Mouse (Mus musculus): Measurements from ENCODE around the gene Itga7. TPM values are rescaled to one million over a fixed set of nuclear protein-coding genes. Genes with fewer than 3 reads are reported as not detected.

Gene Itga7
- polyA plus RNA-seq, 1 experiment from 2014 or later: 8.9 TPM

DNA sequence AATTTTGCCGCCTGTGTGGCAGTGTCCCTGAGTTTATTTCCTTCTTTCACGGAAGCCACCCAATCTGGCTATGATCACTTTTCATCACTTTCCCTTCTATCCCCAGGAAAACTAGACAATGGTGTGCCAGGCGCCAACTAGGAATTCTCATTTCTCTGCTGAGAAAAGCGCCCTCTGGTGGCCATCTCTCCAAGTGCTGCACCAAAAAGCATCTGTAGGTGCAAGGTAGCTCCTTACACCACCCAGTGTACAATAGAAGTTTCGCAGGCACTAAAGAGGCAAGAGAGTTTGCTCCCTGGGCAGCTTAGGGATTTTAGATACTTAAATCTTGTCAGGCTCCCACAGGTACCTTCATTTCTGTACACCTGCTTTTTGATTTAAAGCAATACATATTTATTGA, 20.4 kb upstream of the Itga7 start:
- ATAC-seq (ENCODE audit: low FRiP score, low read depth): 0 out of 2 replicates have a peak, but pooled peaks have one; percentile 15
- Histone ChIP-seq H3K4me3 (no peak overlapping the region), H3K4me2 (no peak overlapping the region), H3K36me3 (no peaks in the 10 kb centered on the region; the same call in 1 of the 2 replicates), H3K9ac (no peak overlapping the region), H3K9me3 (no peaks in the 10 kb centered on the region), H3K27ac (replicated peaks) (peak overlapping the region; percentile 41; the same call in 1 of the 2 replicates), H3K27me3 (no peaks in the 10 kb centered on the region), H3K4me1 (replicated peaks) (peaks cover 39% of the 10 kb centered on the region)
- WGBS: 7% methylated on average over 5 of the region's 5 CpGs

DNA sequence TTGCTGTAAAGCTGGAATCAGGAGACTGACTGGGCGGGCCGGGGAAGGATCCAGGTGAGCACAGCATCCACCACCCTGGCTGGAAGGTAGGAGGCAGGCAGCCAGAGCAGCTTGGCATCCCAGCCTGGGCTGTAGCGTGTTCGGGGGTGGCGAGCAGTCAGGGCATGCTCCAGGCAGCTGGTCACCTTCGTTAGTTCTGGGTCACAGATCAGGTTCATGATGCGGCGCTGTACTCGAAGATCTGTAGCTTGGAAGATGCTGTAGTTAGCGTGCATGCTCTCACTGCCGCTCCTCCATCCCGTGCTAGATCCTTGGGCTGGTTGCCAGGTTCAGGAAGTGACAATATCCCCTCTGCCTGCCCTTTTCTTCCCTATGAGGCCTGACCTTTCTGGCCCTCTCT, 19.9 kb upstream of the Itga7 start:
- ATAC-seq (ENCODE audit: low FRiP score, low read depth): no peak
- no peak overlapping the region for H3K4me3 ChIP-seq
- no peak overlapping the region for H3K9ac ChIP-seq
- H3K9me3 ChIP-seq: no peaks in the 10 kb centered on the region
- H3K4me2 ChIP-seq: no peak overlapping the region
- no peaks in the 10 kb centered on the region; the same call in 1 of the 2 replicates for H3K36me3 ChIP-seq
- 65% methylated on average over 12 of the region's 12 CpGs for WGBS
- H3K27me3 ChIP-seq: no peaks in the 10 kb centered on the region
- peaks cover 43% of the 10 kb centered on the region for H3K4me1 ChIP-seq (replicated peaks)
- H3K27ac ChIP-seq (replicated peaks): no peak overlapping the region

DNA sequence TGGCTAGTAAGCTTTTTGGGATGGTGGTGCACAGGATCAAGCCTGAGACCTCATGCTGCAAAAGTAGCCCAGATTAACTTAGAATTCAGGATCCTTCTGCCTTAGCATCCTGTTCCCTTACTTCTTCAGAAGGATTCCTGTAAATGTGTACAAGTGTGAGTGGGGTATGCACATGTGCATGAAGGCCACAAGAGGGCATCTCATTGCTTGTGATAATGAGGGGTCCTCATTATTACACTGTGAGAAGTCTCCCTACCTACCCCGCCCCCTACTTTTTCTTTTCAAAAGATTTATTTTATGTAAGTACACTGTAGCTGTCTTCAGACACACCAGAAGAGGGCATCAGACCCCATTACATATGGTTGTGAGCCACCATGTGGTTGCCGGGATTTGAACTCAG, 18.1 kb upstream of the Itga7 start:
- Histone ChIP-seq H3K27ac (replicated peaks) (no peak overlapping the region), H3K4me3 (no peak overlapping the region), H3K27me3 (no peaks in the 10 kb centered on the region), H3K9ac (no peak overlapping the region), H3K4me1 (replicated peaks) (peaks cover 51% of the 10 kb centered on the region), H3K9me3 (no peaks in the 10 kb centered on the region), H3K4me2 (no peak overlapping the region), H3K36me3 (no peaks in the 10 kb centered on the region; the same call in 1 of the 2 replicates)
- WGBS: 96% methylated on average over 2 of the region's 2 CpGs
- ATAC-seq (ENCODE audit: low FRiP score, low read depth): no peak

DNA sequence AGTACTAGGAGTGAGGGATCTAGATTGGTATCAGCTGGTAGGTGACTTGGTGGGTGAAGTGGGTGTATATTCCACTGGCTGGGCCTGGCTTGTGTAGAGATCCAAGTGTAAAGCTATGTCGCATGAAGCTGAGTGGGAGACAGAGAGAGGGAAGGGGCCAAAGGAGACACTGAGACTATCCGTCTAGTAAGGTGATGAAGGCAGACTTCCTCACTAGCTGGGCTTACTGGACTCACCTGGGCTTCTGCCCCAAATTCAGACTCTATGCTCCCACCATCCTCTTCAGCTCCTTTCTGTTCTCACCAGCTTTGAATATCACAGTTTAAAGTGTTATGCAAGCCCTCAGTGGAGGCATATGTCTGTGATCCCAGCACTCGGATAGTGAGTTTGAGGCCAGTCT, 17.0 kb upstream of the Itga7 start:
- no peaks in the 10 kb centered on the region for H3K27me3 ChIP-seq
- 94% methylated on average over 3 of the region's 3 CpGs for WGBS
- no peak overlapping the region for H3K4me2 ChIP-seq

DNA sequence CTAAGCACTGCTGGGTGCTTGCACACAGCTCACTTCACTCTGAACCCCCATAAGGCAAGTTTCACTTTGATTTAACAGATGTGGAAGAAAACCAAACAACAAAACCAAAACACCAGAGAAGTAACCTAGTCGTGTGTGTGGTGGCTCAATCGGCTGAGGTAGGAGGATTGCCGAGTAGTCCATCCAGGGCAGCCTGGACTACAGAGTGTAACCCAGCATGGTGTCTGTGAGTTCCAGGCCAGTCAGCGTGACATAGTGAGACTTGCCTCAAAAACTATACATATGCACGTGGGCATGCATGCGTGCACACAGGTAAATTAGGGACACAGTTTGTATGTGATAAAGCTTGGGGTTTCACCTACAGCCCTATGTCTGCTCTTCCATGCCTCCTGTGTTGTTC, 16.2 kb upstream of the Itga7 start:
- H3K4me1 ChIP-seq (replicated peaks): peaks cover 59% of the 10 kb centered on the region
- no peak overlapping the region for H3K9ac ChIP-seq
- no peak overlapping the region; the same call in 1 of the 2 replicates for H3K4me2 ChIP-seq
- H3K27me3 ChIP-seq: no peaks in the 10 kb centered on the region
- H3K27ac ChIP-seq (replicated peaks): no peak overlapping the region; the same call in 1 of the 2 replicates
- no peaks in the 10 kb centered on the region for H3K9me3 ChIP-seq
- ATAC-seq (ENCODE audit: low FRiP score, low read depth): no peak
- no peaks in the 10 kb centered on the region; the same call in 1 of the 2 replicates for H3K36me3 ChIP-seq
- no peak overlapping the region for H3K4me3 ChIP-seq
- 75% methylated on average over 6 of the region's 6 CpGs for WGBS

More for the DNA sequence above, 17.0 kb upstream of the Itga7 start:
- no peak overlapping the region for H3K4me3 ChIP-seq
- no peaks in the 10 kb centered on the region for H3K9me3 ChIP-seq
- peaks cover 52% of the 10 kb centered on the region for H3K4me1 ChIP-seq (replicated peaks)
- no peak for ATAC-seq (ENCODE audit: low FRiP score, low read depth)
- no peaks in the 10 kb centered on the region; the same call in 1 of the 2 replicates for H3K36me3 ChIP-seq
- H3K9ac ChIP-seq: no peak overlapping the region
- no peak overlapping the region for H3K27ac ChIP-seq (replicated peaks)

DNA sequence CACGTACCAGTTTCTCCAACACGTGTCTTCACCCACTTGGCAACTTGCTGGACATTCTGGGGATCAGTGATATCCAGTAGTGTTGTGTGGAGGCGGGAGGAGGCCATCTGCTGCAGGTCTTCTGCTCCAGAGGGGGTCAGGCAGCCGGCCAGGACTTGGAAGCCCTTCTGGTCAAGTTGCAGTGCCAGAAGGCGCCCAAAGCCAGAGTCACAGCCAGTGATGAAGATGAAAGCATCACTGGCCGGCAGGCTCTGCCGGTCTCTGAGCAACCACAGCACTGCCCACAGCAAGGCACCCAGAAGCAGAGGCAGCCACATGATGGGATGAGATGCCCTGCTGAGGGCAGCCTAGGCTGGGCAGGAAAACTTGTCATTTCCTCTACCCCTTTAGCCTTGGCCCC, 15.4 kb upstream of the Itga7 start:
- no peak overlapping the region for H3K9ac ChIP-seq
- no peaks in the 10 kb centered on the region; the same call in 1 of the 2 replicates for H3K36me3 ChIP-seq
- no peaks in the 10 kb centered on the region for H3K9me3 ChIP-seq
- 62% methylated on average over 7 of the region's 7 CpGs for WGBS
- peak overlapping the region; percentile 27 for H3K4me2 ChIP-seq
- no peak overlapping the region for H3K4me3 ChIP-seq
- no peaks in the 10 kb centered on the region for H3K27me3 ChIP-seq
- 0 out of 2 replicates have a peak, but pooled peaks have one; percentile 2 for ATAC-seq (ENCODE audit: low FRiP score, low read depth)
- H3K4me1 ChIP-seq (replicated peaks): peaks cover 59% of the 10 kb centered on the region
- H3K27ac ChIP-seq (replicated peaks): peak overlapping the region; percentile 78

DNA sequence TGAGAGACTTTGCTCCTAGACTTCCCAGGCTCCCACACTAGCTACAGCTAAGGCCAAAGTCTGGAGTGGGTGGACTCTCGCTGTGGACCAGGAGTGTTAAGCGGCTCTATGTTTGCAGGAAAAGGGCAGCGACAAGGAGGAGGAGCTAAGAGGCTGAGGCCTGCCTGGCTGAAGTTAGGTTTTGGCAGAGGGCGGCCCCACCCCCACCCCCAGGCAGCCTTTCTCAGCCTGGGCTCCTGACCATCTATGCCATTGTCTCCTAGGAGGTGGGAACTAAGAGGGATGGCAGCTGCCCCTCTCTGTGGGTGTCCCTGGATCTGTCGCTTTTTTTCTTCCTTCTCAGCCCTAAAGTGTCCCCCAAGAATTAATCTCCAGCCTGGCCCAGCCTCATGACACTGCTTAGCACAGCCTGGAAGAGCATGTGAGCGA, 14.4 kb upstream of the Itga7 start:
- Histone ChIP-seq H3K4me1 (replicated peaks) (peaks cover 59% of the 10 kb centered on the region), H3K9ac (no peak overlapping the region), H3K9me3 (no peaks in the 10 kb centered on the region), H3K4me3 (no peak overlapping the region), H3K36me3 (no peaks in the 10 kb centered on the region; the same call in 1 of the 2 replicates), H3K27ac (replicated peaks) (peak overlapping the region; percentile 78), H3K4me2 (peak overlapping the region; percentile 27), H3K27me3 (no peaks in the 10 kb centered on the region)
- WGBS: 11% methylated on average over 6 of the region's 6 CpGs
- ATAC-seq (ENCODE audit: low FRiP score, low read depth): peak; percentile 24

DNA sequence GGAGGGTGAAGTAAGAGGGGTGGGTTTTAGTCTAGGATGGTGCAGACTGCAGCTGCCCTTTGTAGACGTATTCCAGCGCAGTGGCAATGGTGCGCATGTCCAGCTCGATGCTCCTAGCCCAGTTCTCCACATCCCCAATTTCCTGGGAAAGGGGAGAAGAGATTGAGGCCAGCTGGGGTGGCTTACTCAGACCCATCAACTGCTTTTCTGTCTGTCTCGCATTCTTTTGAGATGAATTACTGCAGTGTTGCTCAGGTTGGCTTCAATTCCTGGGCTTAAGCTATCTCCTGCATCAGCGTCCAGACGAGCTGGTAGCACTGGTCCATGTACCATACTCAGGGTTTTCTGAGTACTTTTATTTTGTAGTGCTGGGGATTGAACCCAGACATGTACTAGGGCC, 13.7 kb upstream of the Itga7 start:
- Histone ChIP-seq H3K9ac (no peak overlapping the region), H3K4me2 (no peak overlapping the region), H3K9me3 (no peaks in the 10 kb centered on the region), H3K27me3 (no peaks in the 10 kb centered on the region), H3K4me3 (no peak overlapping the region), H3K36me3 (no peaks in the 10 kb centered on the region; the same call in 1 of the 2 replicates), H3K27ac (replicated peaks) (peak overlapping the region; percentile 78), H3K4me1 (replicated peaks) (peaks cover 62% of the 10 kb centered on the region)
- ATAC-seq (ENCODE audit: low FRiP score, low read depth): no peak
- WGBS: 81% methylated on average over 7 of the region's 7 CpGs

DNA sequence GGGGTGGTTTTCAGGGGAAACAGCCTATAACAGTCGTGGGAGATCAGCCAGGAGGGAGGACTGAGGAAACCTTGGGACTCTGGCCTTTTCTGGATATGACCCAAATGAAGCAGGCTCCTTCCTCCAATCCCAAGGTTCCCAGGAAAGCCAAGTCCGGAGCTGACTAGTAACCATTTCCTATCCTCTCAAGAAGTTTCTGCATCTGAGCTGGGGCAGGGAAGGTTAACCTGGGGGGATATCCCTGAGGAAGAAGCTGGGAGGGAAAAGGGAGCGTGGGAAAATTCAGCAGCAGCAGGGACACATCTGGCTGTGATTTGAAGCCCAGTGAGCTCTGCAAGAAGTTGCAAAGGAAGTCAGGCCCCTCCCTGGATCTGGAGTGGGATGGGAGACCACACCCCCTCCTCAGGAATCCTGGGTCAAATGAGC, 12.9 kb upstream of the Itga7 start:
- Histone ChIP-seq H3K4me3 (no peak overlapping the region), H3K4me1 (replicated peaks) (peaks cover 62% of the 10 kb centered on the region), H3K27ac (replicated peaks) (peak overlapping the region; percentile 78)

DNA sequence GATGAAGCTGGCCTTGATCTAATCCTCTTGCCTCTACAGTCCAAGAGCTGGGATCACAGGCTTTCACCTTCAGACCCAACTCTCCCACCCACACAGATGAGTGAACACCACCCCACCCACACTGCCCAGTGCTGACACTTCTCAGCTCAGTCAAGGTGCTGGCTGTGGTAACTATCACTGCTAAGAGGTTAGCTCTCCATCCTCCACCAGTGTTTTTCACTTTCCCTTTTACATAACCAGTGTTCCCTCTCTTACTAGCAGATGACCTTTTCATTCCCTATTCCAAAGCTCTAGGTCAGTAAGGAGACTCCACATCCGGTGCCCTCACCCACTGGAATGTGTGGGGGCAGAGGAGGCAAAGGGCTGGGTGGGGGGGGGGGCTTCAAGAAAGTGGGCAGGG, 12.4 kb upstream of the Itga7 start:
- H3K4me2 ChIP-seq: 0 out of 2 replicates have a peak overlapping the region, but pooled peaks have one; percentile 91

More for the DNA sequence above, 12.9 kb upstream of the Itga7 start:
- Histone ChIP-seq H3K36me3 (no peaks in the 10 kb centered on the region; the same call in 1 of the 2 replicates), H3K9me3 (no peaks in the 10 kb centered on the region), H3K4me2 (no peak overlapping the region), H3K9ac (no peak overlapping the region), H3K27me3 (no peaks in the 10 kb centered on the region)
- 71% methylated on average over 3 of the region's 3 CpGs for WGBS
- no peak for ATAC-seq (ENCODE audit: low FRiP score, low read depth)

DNA sequence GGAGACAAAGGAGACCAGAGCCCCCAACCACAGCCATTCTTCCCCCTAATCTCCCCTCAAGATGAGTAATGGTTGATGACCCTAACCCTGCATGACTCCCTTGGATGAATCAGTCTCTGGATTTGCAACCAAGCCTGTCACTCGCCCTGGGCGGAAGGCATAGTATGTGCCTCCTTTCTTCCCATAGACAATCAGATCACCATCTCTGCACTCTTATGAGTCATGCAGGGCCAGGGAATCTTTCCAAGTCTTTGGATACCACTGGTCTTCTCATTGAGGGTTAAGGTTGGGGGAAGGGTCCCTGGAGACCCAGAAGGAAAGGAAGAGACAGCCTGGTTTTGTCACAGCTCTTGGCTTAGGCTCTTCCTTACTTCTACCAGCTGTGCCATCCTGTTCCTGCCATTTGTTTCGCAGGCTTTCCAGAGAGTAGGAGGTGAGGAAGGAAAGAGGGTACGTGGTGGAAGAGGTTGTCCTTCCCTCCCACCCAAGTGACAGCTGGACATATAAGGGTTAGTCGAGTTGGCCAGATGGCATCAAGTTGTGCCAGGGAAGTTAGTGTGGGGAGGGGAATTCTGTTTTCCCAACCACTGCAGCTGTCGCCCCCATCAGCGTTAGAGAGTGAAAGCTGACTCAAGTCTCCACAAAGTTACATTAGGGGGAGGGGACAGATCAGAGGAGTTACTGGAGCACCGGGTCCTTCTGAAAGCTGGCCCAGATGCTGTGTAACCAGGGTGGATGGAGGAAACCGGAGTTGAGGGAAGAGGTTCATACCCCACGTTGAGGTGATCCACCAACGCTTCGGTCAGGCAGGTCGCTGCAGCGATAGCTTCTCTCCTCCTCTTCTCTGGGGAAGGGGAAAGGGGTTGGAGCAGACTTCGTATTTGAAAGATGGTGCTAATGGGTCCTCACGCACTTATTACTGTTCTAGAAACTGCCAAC, 11.5 kb upstream of the Itga7 start:
- Histone ChIP-seq H3K4me1 (replicated peaks) (peaks cover 62% of the 10 kb centered on the region), H3K27me3 (no peaks in the 10 kb centered on the region), H3K9ac (peak overlapping the region; percentile 86; the same call in 1 of the 2 replicates), H3K4me2 (peak overlapping the region; percentile 91), H3K27ac (replicated peaks) (peak overlapping the region; percentile 96), H3K9me3 (no peaks in the 10 kb centered on the region), H3K36me3 (no peaks in the 10 kb centered on the region), H3K4me3 (peak overlapping the region; percentile 83)
- WGBS: 64% methylated on average over 16 of the region's 16 CpGs
- ATAC-seq (ENCODE audit: low FRiP score, low read depth): no peak

More for the DNA sequence above, 12.4 kb upstream of the Itga7 start:
- no peak for ATAC-seq (ENCODE audit: low FRiP score, low read depth)
- H3K4me1 ChIP-seq (replicated peaks): peaks cover 62% of the 10 kb centered on the region
- H3K27ac ChIP-seq (replicated peaks): 0 out of 2 replicates have a peak overlapping the region, but pooled peaks have one; percentile 32
- no peak overlapping the region for H3K9ac ChIP-seq
- 33% methylated on average over 1 of the region's 1 CpGs for WGBS
- no peaks in the 10 kb centered on the region; the same call in 1 of the 2 replicates for H3K36me3 ChIP-seq
- no peaks in the 10 kb centered on the region for H3K27me3 ChIP-seq
- H3K4me3 ChIP-seq: no peak overlapping the region
- no peaks in the 10 kb centered on the region for H3K9me3 ChIP-seq

DNA sequence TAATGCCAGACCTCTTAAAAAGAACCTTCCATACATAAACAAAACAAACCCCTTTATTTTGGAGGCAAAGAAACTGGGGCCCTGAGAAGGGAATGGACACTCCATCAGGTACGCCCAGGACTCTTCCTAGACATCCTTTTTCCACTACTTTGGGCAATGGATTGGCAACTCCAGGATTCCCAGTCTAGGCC, 10.9 kb upstream of the Itga7 start, which contains the start of gene Rdh5:
Rdh5 (minus strand) TSS at position 67 of the 191 bp plus-strand sequence.
- Histone ChIP-seq H3K36me3 (no peaks in the 10 kb centered on the region), H3K27me3 (no peaks in the 10 kb centered on the region), H3K4me2 (peak within 1 kb of the TSS; percentile 91), H3K9me3 (no peaks in the 10 kb centered on the region), H3K9ac (peak within 1 kb of the TSS; percentile 86), H3K27ac (replicated peaks) (peak within 1 kb of the TSS; percentile 96), H3K4me3 (peak within 1 kb of the TSS; percentile 83), H3K4me1 (replicated peaks) (peaks cover 61% of the 10 kb centered on the region)
- WGBS: 20% methylated on average over 1 of the region's 1 CpGs
- ATAC-seq (ENCODE audit: low FRiP score, low read depth): no peak
